Mouse (Mus musculus) G1E (cell line): ENCODE measurements around the gene Mthfr. TPM values are rescaled to one million over a fixed set of nuclear protein-coding genes. Genes with fewer than 3 reads are reported as not detected.
"Not testable (repeated sequence)": the region's sequence is repeated elsewhere in the genome, so short reads cannot be mapped to it uniquely, and the experiment has no call there.

Experiments used
- ATAC-seq: 2 replicates; pipeline ENCODE4 v1.8.0; 2016; ENCODE audit warnings: mild to moderate bottlenecking; ENCODE audit not compliant: insufficient number of reproducible peaks, poor library complexity, low FRiP score, severe bottlenecking; ENCODE audit errors: extremely low read depth
- DNase-seq: peaks from one replicate; pipeline ENCODE4 v3.0.0; 2012; ENCODE audit warnings: low spot score
- H3K27me3 ChIP-seq: 2 replicates; pipeline ENCODE4 v1.6.1; 2012; ENCODE audit warnings: mild to moderate bottlenecking, low read length, inconsistent platforms; ENCODE audit not compliant: insufficient read depth
- H3K36me3 ChIP-seq: replicated peaks from 2 replicates; pipeline ENCODE3; 2012; ENCODE audit warnings: mild to moderate bottlenecking, inconsistent platforms
- H3K4me1 ChIP-seq: 2 replicates; pipeline ENCODE4 v1.6.1; 2012; ENCODE audit warnings: low read depth, low read length, inconsistent platforms, mixed read lengths; ENCODE audit not compliant: insufficient read depth
- H3K4me3 ChIP-seq: 2 replicates; pipeline ENCODE4 v1.5.1; 2012; ENCODE audit warnings: low read depth, mild to moderate bottlenecking, inconsistent platforms, low read length, moderate library complexity, mixed read lengths
- H3K9me3 ChIP-seq: replicated peaks from 2 replicates; pipeline ENCODE4 v1.6.1; 2012; ENCODE audit warnings: inconsistent platforms
- CTCF ChIP-seq: IDR thresholded peaks from 2 replicates; pipeline ENCODE4 v1.5.1; 2012; ENCODE audit warnings: low read depth, low read length, inconsistent platforms, mixed read lengths
- GATA1 ChIP-seq: IDR thresholded peaks from 2 replicates; pipeline ENCODE4 v1.6.1; 2012; ENCODE audit warnings: borderline replicate concordance, low read length, inconsistent platforms, mixed read lengths
- GATA2 ChIP-seq: IDR thresholded peaks from 2 replicates; pipeline ENCODE4 v1.6.1; 2012; ENCODE audit warnings: low read depth, low read length, inconsistent platforms, borderline replicate concordance
- POLR2AphosphoS5 ChIP-seq: IDR thresholded peaks from 2 replicates; pipeline ENCODE4 v1.6.1; 2012; ENCODE audit warnings: low read depth, low read length, inconsistent platforms; ENCODE audit not compliant: insufficient replicate concordance
- TAL1 ChIP-seq: conservative IDR thresholded peaks from 2 replicates; pipeline ENCODE4 v1.6.1; 2012; ENCODE audit warnings: low read depth, low read length, inconsistent platforms, mixed read lengths
- polyA plus RNA-seq: library from polyadenylated mRNA; stranded (reverse); fragments of >175 nt; gene quantifications from 2 replicates; pipeline ENCODE4 v1.2.3, GENCODE M21; 2012
- total RNA-seq, 2 experiments: library from RNA; stranded (forward) in 1 of 2; stranded (reverse) in 1 of 2; fragments of 200-1000 nt in 1 of 2; fragments of >200 nt in 1 of 2; fragmentation: Nextera tagmentation in 1 of 2; gene quantifications; 2 replicates each; pipeline ENCODE4 v1.2.3; 2014 to 2017

Mthfr gene
- total and polyA plus RNA-seq, 3 experiments: 7.3 to 12.5 (median 9.2) TPM

- peaks cover 43% of the 10 kb centered on the region for H3K36me3 ChIP-seq
- H3K4me1 ChIP-seq: peaks cover 76% of the 10 kb centered on the region
- no peak for DNase-seq
- no peaks in the 10 kb centered on the region for H3K9me3 ChIP-seq
- H3K4me3 ChIP-seq: peak overlapping the region; percentile 66; the same call in 1 of the 2 replicates
- ATAC-seq: no peak
- no peaks in the 10 kb centered on the region for H3K27me3 ChIP-seq
- TF ChIP-seq TAL1 (no peak), GATA1 (no peak), CTCF (no peak), POLR2AphosphoS5 (no peak), GATA2 (no peak)
Measured at GRCm38 (mm10) chr4:148041611-148042191, 2.8 kb downstream of the Mthfr start.

- not testable (repeated sequence) for H3K9me3 ChIP-seq, ATAC-seq, DNase-seq, H3K4me3 ChIP-seq, H3K27me3 ChIP-seq
- Histone ChIP-seq H3K4me1 (peaks cover 83% of the 10 kb centered on the region), H3K36me3 (peaks cover 47% of the 10 kb centered on the region)
Measured at GRCm38 (mm10) chr4:148043327-148043726, 4.5 kb downstream of the Mthfr start.

- no peak for ATAC-seq
- DNase-seq: no peak
- Histone ChIP-seq H3K4me3 (peak overlapping the region; percentile 39; the same call in 1 of the 2 replicates), H3K27me3 (no peaks in the 10 kb centered on the region), H3K4me1 (peaks cover 84% of the 10 kb centered on the region), H3K36me3 (peaks cover 54% of the 10 kb centered on the region), H3K9me3 (no peaks in the 10 kb centered on the region)
- TF ChIP-seq CTCF (no peak), GATA2 (no peak), GATA1 (no peak), POLR2AphosphoS5 (no peak), TAL1 (no peak)
Measured at GRCm38 (mm10) chr4:148044113-148044512, 5.2 kb downstream of the Mthfr start.

GRCm38 (mm10) chr4:148046450-148047031, 7.7 kb downstream of the Mthfr start:
- peak; percentile 96 for TF ChIP-seq TAL1
- TF ChIP-seq GATA2: no peak
- ATAC-seq (peak; percentile 94), DNase-seq (peak; percentile 79)
- Histone ChIP-seq H3K4me3 (peak overlapping the region; percentile 19; the same call in 1 of the 2 replicates), H3K9me3 (no peaks in the 10 kb centered on the region), H3K27me3 (no peaks in the 10 kb centered on the region), H3K4me1 (peaks cover 60% of the 10 kb centered on the region), H3K36me3 (peaks cover 72% of the 10 kb centered on the region)

- H3K36me3 ChIP-seq: peaks cover 75% of the 10 kb centered on the region
Measured at GRCm38 (mm10) chr4:148050396-148050914, 11.6 kb downstream of the Mthfr start.

GRCm38 (mm10) chr4:148051046-148051776, 12.3 kb downstream of the Mthfr start:
- H3K27me3 ChIP-seq: no peaks in the 10 kb centered on the region
- peaks cover 24% of the 10 kb centered on the region for H3K4me1 ChIP-seq
- H3K4me3 ChIP-seq: no peak overlapping the region
- H3K36me3 ChIP-seq: peaks cover 79% of the 10 kb centered on the region
- no peak for DNase-seq
- no peak for ATAC-seq
- H3K9me3 ChIP-seq: no peaks in the 10 kb centered on the region
- no peak for TF ChIP-seq GATA1
- TF ChIP-seq POLR2AphosphoS5: no peak

More at GRCm38 (mm10) chr4:148050396-148050914, 11.6 kb downstream of the Mthfr start:
- not testable (repeated sequence) for DNase-seq, H3K4me3 ChIP-seq, ATAC-seq, H3K27me3 ChIP-seq, H3K9me3 ChIP-seq
- H3K4me1 ChIP-seq: peaks cover 31% of the 10 kb centered on the region
